Mouse (Mus musculus): ENCODE data around the gene Asic4. TPM values are rescaled to one million over a fixed set of nuclear protein-coding genes. Genes with fewer than 3 reads are reported as not detected.

Asic4 gene
- total RNA-seq, 2 experiments from 2014 or later = not detected

Other genes starting within 250 kb of the Asic4 start
- gene Glb1l, start 239.6 kb upstream of the Asic4 start, total RNA-seq (2021) = 1 to 10 TPM in 1 of 2 experiments, under 1 TPM in 1; 0.88 to 1.5 TPM
- 10 to 100 TPM; 18.7 to 23.3 TPM for gene Stk16, start 239.6 kb upstream of the Asic4 start, total RNA-seq (2021)
- 1,000 to 10,000 TPM; 1,120 to 1,226 TPM for gene Tuba4a, start 230.6 kb upstream of the Asic4 start, total RNA-seq (2021)
- gene A630095N17Rik, start 218.3 kb upstream of the Asic4 start, total RNA-seq (2021) = not detected
- gene Dnajb2, start 214.0 kb upstream of the Asic4 start, total RNA-seq (2021) = 10 to 100 TPM; 74.2 to 86.4 TPM
- gene Ptprn, start 185.9 kb upstream of the Asic4 start, total RNA-seq (2021) = not detected
- not detected for gene Resp18, start 172.0 kb upstream of the Asic4 start, total RNA-seq (2021)
- gene Dnpep, start 132.4 kb upstream of the Asic4 start, total RNA-seq (2021) = 10 to 100 TPM; 42.4 to 47.6 TPM
- gene Des, start 90.1 kb upstream of the Asic4 start, total RNA-seq (2021) = 1,000 to 10,000 TPM; 2,427 to 2,600 TPM
- 100 to 1,000 TPM; 255 to 257 TPM for gene Speg, start 75.1 kb upstream of the Asic4 start, total RNA-seq (2021)
- gene Gmppa, start 14.5 kb upstream of the Asic4 start, total RNA-seq (2021) = 10 to 100 TPM; 37.3 to 44.6 TPM
- gene Chpf, start 28.9 kb downstream of the Asic4 start, total RNA-seq (2021) = 1 to 10 TPM; 3.7 to 4.4 TPM
- under 1 TPM in 1 of 2 experiments, not detected in 1; 0.36 TPM for gene Tmem198, start 29.1 kb downstream of the Asic4 start, total RNA-seq (2021)
- gene Obsl1, start 56.0 kb downstream of the Asic4 start, total RNA-seq (2021) = 10 to 100 TPM; 25.0 to 30.0 TPM
- gene Inha, start 56.6 kb downstream of the Asic4 start, total RNA-seq (2021) = 1 to 10 TPM; 1.1 to 1.7 TPM
- gene Stk11ip, start 71.1 kb downstream of the Asic4 start, total RNA-seq (2021) = 1 to 10 TPM; 7.1 to 7.9 TPM
- 1 to 10 TPM; 6.0 to 9.2 TPM for gene Slc4a3, start 95.8 kb downstream of the Asic4 start, total RNA-seq (2021)

Measured in gastrocnemius, adult 18-20 months (tissue).